Mouse (Mus musculus) kidney, adult 10 weeks (tissue): Measurements from ENCODE around the gene Hipk2. TPM values are rescaled to one million over a fixed set of nuclear protein-coding genes. Genes with fewer than 3 reads are reported as not detected.

Experiments used
- polyA plus RNA-seq: library from polyadenylated mRNA; stranded (reverse); fragments of 350-450 nt; fragmentation: Illumina TruSeq; extraction: RNeasy Lipid Tissue Mini Kit (QIAGEN cat#74804); gene quantifications from one replicate; pipeline ENCODE4 v1.2.3, GENCODE M21; 2014; ENCODE audit warnings: low read depth, low replicate concordance

The Hipk2 gene
- 49.7 TPM for polyA plus RNA-seq

DNA sequence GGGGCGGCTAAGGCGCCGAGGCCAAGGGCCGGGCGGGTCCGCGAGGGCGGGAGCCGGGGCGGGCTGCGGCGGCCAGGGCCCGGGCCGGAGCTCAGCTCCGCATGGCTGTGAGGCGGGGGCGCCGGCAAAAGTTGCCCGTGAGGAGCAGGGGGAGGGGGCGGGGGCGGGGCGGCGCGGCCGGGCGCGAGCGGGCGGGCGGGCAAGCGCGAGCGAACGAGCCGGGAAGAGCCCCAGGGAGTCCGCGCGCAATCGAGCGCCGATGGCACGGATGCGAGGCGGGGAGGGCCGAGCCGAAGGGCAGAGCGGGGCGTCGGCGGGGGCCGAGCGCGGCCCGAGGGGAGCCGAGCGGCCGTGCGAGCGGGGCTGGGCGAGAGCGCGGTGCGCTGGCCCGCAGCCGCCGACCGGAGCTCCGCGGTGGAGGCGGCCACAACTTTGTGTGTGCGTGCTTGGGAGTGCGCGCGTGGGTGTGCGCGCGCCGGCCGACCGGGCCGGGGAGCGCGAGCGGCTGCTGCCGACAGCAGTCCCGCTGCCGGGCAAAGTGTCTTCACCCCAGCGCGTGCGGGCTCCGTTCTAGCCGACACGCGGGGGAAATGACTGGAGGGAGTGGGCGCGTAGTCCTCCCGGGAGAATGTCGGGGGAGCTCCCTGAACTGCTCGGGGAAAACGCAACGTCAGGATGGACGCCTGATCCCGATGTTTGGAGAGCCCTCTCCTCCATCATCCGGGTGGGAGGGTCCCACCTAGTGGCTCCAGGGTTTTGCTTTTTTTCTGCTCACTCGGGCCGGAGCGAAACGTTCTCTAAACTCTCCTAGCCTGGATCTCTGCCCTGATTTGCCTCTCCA, at the start of gene Hipk2:
Gene Hipk2, minus strand, starts transcription at position 95 of the 841 bp plus-strand sequence.

DNA sequence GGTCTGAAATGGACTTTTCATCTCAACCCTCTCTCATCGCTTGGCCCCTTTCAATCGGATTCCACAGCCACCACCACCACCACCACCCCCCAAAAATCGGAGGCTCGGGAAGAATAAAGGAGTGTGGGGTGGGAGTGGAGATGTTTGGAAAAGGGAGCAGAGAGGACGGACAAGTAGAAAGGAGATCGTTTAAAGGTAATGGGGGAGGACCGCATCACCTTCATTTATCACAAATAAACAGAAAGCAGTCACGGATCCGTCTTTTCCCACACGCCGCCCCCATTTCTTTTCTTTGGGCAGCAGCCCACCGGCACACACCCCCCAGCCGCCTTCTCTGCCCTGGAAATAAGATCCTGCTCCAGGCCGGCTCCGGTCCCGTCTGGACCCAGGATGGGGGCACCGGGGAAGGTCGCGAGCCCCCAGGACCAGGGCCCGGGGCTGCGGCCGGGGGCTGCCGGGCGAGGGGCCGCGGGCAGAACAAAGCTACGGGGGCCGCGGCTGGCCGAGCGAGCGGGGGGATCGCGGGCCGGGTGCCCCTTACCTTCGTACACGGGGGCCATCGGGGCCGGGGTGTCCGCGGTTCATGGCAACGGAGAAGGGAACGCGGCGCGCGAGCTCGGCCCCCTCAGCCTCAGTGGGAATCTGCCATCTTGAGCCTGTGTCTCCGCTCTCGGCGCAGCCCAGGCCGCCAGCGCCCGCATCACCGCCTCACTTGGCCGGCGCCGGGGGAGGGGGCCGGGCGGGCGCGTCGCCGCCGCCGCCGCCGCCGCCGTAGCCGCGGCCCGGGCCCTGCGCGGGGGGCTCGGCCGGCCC, 501 bp downstream of the Hipk2 start, which contains the start of gene Tbxas1:
Gene Tbxas1, plus strand, starts transcription at position 147 of the 813 bp plus-strand sequence.

DNA sequence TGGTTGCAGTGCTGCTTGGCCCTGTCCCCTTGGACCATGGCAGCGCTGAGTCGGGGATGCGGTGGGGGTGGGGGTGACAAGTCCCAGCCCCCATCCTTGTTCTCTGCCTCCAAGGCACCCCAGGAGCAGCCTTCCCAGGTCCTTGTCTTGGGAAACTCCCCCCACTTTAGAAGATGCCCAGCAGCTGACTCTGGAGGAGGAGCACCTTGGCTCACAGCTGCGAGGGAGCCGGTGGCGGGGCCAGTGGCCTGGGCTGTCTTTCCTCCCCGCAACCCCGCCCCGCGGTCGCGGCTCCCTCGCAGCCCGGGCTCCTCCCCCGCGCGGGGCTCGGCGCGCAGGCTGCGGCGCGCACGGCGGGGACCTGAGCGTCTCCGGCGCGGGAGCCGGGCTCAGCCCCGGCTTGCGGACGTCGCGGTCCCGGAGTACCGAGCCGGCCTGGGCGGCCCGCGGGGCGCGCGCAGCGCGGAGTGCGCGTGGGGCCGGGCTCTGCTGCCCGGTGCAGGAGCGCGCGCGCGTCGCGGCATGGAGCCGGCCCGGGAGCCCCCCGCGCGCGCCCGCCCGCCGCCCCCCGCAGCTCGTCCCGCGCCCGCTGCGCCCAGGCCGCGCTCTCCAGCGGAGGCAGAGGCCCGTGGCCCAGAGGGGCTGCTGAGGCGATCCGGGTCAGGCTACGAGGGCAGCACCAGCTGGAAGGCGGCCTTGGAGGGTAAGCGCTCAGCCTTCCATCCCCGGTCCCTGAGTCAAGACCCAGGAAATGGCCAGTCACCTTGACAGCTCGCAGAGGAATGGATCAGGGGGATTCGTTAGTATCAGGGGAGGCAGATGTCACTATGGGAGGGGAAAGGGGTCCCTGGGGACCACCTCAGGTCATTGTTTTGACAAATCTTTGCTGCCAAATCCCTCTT, 213.0 kb downstream of the Hipk2 start, which contains the start of gene Clec2l:
Gene Clec2l, plus strand, starts transcription at position 356 of the 902 bp plus-strand sequence.

Other genes with a start within 250 kb of the Hipk2 start
- gene Klrg2, start 238.9 kb downstream of the Hipk2 start, polyA plus RNA-seq = 0.24 TPM
- not detected for gene Clec2l, start 213.1 kb downstream of the Hipk2 start, polyA plus RNA-seq
- 9.8 TPM for gene Tbxas1, start 761 bp downstream of the Hipk2 start, polyA plus RNA-seq
- 22.8 TPM for gene Parp12, start 242.2 kb upstream of the Hipk2 start, polyA plus RNA-seq